In genomic region chr9:56415393-56415792, GRCm38 (mm10) we compare ENCODE assay signal across 18 mouse cellular contexts. TPM values are rescaled to one million over a fixed set of nuclear protein-coding genes. Genes with fewer than 3 reads are reported as not detected.
DNase-seq lines count a peak whose midpoint lies in the region; ATAC-seq and TF ChIP-seq lines count a peak whose summit lies in the region.
"Had no signal": no experiment of that assay in that cellular context is flagged by ENCODE, and none has a peak within 500 bp of the region (broad histone marks: within the 10 kb centered on the region; RNA-seq: fewer than 3 reads in every experiment).

No protein-coding gene starts in this region.

- H3K4me1 ChIP-seq in heart, postnatal 0 days (ENCODE audit: control insufficient read depth, insufficient read depth) = peaks cover 33% of the 10 kb centered on the region
- peaks cover 29% of the 10 kb centered on the region for H3K4me1 ChIP-seq in lung, embryonic 16.5 days (replicated peaks; ENCODE audit: control insufficient read depth, insufficient read depth, low read length)
- no peaks in the 10 kb centered on the region; the same call in 1 of the 2 replicates for H3K4me1 ChIP-seq in embryonic fibroblast, embryonic 13.5 days (ENCODE audit: control insufficient read depth, insufficient read depth, low read length)

- H3K27ac ChIP-seq in heart, postnatal 0 days (ENCODE audit: low read depth) = no peak overlapping the region
- no peak overlapping the region for H3K27ac ChIP-seq in lung, embryonic 16.5 days (ENCODE audit: low read length)
- no peak overlapping the region for H3K27ac ChIP-seq in embryonic fibroblast, embryonic 13.5 days (ENCODE audit: insufficient read depth, low read length)
- H3K27ac ChIP-seq: embryonic facial prominence, embryonic 13.5 days; forebrain, embryonic 12.5 days; limb, embryonic 10.5 days; liver, embryonic 14.5 days had no signal

- no peaks in the 10 kb centered on the region for H3K27me3 ChIP-seq in heart, postnatal 0 days (ENCODE audit: control insufficient read depth, insufficient read depth, low read length)
- H3K27me3 ChIP-seq in lung, embryonic 16.5 days (ENCODE audit: control insufficient read depth, insufficient read depth, low read depth, low read length) = no peaks in the 10 kb centered on the region
- H3K27me3 ChIP-seq: CH12.LX; embryonic facial prominence, embryonic 13.5 days; forebrain, embryonic 12.5 days had no signal

- 53% methylated on average over 1 of the region's 1 CpGs for WGBS in heart, postnatal 0 days
- 56% methylated on average over 1 of the region's 1 CpGs for WGBS in lung, embryonic 16.5 days

- no peak for ATAC-seq in heart, postnatal 0 days (ENCODE audit: insufficient read depth, low read depth)
- ATAC-seq in lung, embryonic 16.5 days (ENCODE audit: low read depth) = no peak
- ATAC-seq: hindbrain, embryonic 16.5 days had no signal

- no peaks in the 10 kb centered on the region; the same call in 1 of the 2 replicates for H3K36me3 ChIP-seq in heart, postnatal 0 days (replicated peaks; ENCODE audit: control insufficient read depth, insufficient read depth, low read length)
- no peaks in the 10 kb centered on the region for H3K36me3 ChIP-seq in lung, embryonic 16.5 days (ENCODE audit: control insufficient read depth, insufficient read depth, low read length)
- H3K36me3 ChIP-seq: embryonic facial prominence, embryonic 13.5 days; forebrain, embryonic 12.5 days; limb, embryonic 10.5 days had no signal

- H3K4me3 ChIP-seq in heart, postnatal 0 days (ENCODE audit: low read depth, low read length) = no peak overlapping the region
- H3K4me3 ChIP-seq in lung, embryonic 16.5 days (ENCODE audit: low read length) = peak overlapping the region; percentile 30
- peak overlapping the region; percentile 44 for H3K4me3 ChIP-seq in embryonic fibroblast, embryonic 13.5 days (ENCODE audit: insufficient read depth, low read length)
- H3K4me3 ChIP-seq: forebrain, embryonic 12.5 days; limb, embryonic 10.5 days had no signal

- no peak for TF ChIP-seq CTCF in heart, postnatal 0 days (IDR thresholded peaks at IDR 0.05; ENCODE audit: low read depth)
- no peak for TF ChIP-seq CTCF in embryonic fibroblast, embryonic 13.5 days (IDR thresholded peaks at IDR 0.05; ENCODE audit: borderline replicate concordance, insufficient read depth, low read length)

- TF ChIP-seq EP300 in heart, postnatal 0 days (IDR thresholded peaks at IDR 0.05; ENCODE audit: low read depth) = no peak

- no peak for DNase-seq in heart, postnatal 0 days (ENCODE audit: low spot score)
- no peak for DNase-seq in heart, postnatal 36 days
- no peak for DNase-seq in lung, postnatal 25 days (ENCODE audit: low spot score)
- peak; percentile 64 for DNase-seq in cerebellum, adult 8-10 months
- DNase-seq in urinary bladder, postnatal 4 days (ENCODE audit: low spot score in 2 of 2) = no peak
- DNase-seq: heart, adult 18-20 months; kidney, postnatal 10 days; layer of hippocampus, postnatal 36 days; right cerebral cortex, postnatal 14 days; thymus, adult 18-20 months had no signal

- no peak for TF ChIP-seq POLR2A in embryonic fibroblast, embryonic 13.5 days (IDR thresholded peaks at IDR 0.05; ENCODE audit: low read depth, low read length)

- H3K9ac ChIP-seq in heart, postnatal 0 days (replicated peaks; ENCODE audit: low read depth, low read length) = no peak overlapping the region
- no peak overlapping the region for H3K9ac ChIP-seq in lung, embryonic 16.5 days (ENCODE audit: low read length)
- H3K9ac ChIP-seq: embryonic facial prominence, embryonic 13.5 days; forebrain, embryonic 12.5 days; liver, embryonic 14.5 days had no signal

- no peaks in the 10 kb centered on the region for H3K9me3 ChIP-seq in heart, postnatal 0 days (replicated peaks; ENCODE audit: control insufficient read depth, low read length)
- no peaks in the 10 kb centered on the region for H3K9me3 ChIP-seq in lung, embryonic 16.5 days (ENCODE audit: control insufficient read depth, low read length)
- H3K9me3 ChIP-seq: embryonic facial prominence, embryonic 13.5 days; forebrain, embryonic 12.5 days; limb, embryonic 10.5 days had no signal

- intact Hi-C loops in heart, postnatal 36 days (cut with DNase I) = loop anchor here (5.0 kb wide), 1 partner anchor 222 kb away; no protein-coding TSS in a partner anchor

- peak overlapping the region; percentile 26; the same call in 1 of the 2 replicates for H3K4me2 ChIP-seq in heart, postnatal 0 days (ENCODE audit: low read depth, low read length)
- H3K4me2 ChIP-seq in lung, embryonic 16.5 days (ENCODE audit: low read depth, low read length) = peak overlapping the region; percentile 45
- H3K4me2 ChIP-seq: forebrain, embryonic 12.5 days had no signal

RNA-seq across cellular contexts. Expression of gene Peak1, which starts 2.5 kb away (rescaled TPM):
- total RNA-seq in heart, postnatal 0 days (2014; rRNA removed; ENCODE audit: low replicate concordance) = 19.7 and 28.7 TPM in 2 replicates
- polyA plus RNA-seq in heart, postnatal 0 days (2015; fragmentation: Nextera tagmentation; extraction: Ambion mirVana) = 7.3 and 8.1 TPM in 2 replicates
- 10 to 100 TPM; 38.4 to 42.0 TPM for total RNA-seq in heart, postnatal 36 days (2021)
- polyA plus RNA-seq in lung, embryonic 16.5 days (2015; fragmentation: Nextera tagmentation; extraction: Ambion mirVana) = 26.4 and 27.1 TPM in 2 replicates
- 83.7 and 133 TPM in 2 replicates for polyA plus RNA-seq in embryonic fibroblast, embryonic 13.5 days (2011; ENCODE audit: insufficient read length, low read depth, missing spikeins)

RNA-seq across cellular contexts. Expression of gene Hmg20a, which starts 3.0 kb away (rescaled TPM):
- total RNA-seq in heart, postnatal 0 days (2014; rRNA removed; ENCODE audit: low replicate concordance) = 28.6 and 30.1 TPM in 2 replicates
- polyA plus RNA-seq in heart, postnatal 0 days (2015; fragmentation: Nextera tagmentation; extraction: Ambion mirVana) = 31.5 and 34.3 TPM in 2 replicates
- 10 to 100 TPM; 18.8 to 21.1 TPM for total RNA-seq in heart, postnatal 36 days (2021)
- 57.9 and 60.6 TPM in 2 replicates for polyA plus RNA-seq in lung, embryonic 16.5 days (2015; fragmentation: Nextera tagmentation; extraction: Ambion mirVana)
- polyA plus RNA-seq in embryonic fibroblast, embryonic 13.5 days (2011; ENCODE audit: insufficient read length, low read depth, missing spikeins) = 33.1 and 38.6 TPM in 2 replicates
